Mouse (Mus musculus): ENCODE measurements around the gene Slc25a4. TPM values are rescaled to one million over a fixed set of nuclear protein-coding genes. Genes with fewer than 3 reads are reported as not detected.

The Slc25a4 gene
- polyA plus RNA-seq, 1 experiment from 2014 or later, result 795 TPM

- H3K4me1 ChIP-seq (ENCODE audit: control insufficient read depth, insufficient read depth, low read length), result no peaks in the 10 kb centered on the region
- DNase-seq, result no peak
- no peak overlapping the region for H3K4me2 ChIP-seq (ENCODE audit: low read length)
- H3K9ac ChIP-seq (replicated peaks; ENCODE audit: low read length), result no peak overlapping the region
- ATAC-seq (ENCODE audit: low FRiP score, low TSS enrichment), result no peak
- H3K27me3 ChIP-seq (ENCODE audit: control insufficient read depth, insufficient read depth, low read length), result no peaks in the 10 kb centered on the region
- 95% methylated on average over 5 of the region's 5 CpGs for WGBS
- H3K4me3 ChIP-seq (replicated peaks; ENCODE audit: low read depth, low read length), result no peak overlapping the region
- H3K36me3 ChIP-seq (ENCODE audit: control insufficient read depth, insufficient read depth, low read length), result peaks cover 26% of the 10 kb centered on the region
- H3K9me3 ChIP-seq (ENCODE audit: control insufficient read depth, low read length), result no peaks in the 10 kb centered on the region
- no peak overlapping the region for H3K27ac ChIP-seq (replicated peaks; ENCODE audit: low read depth, low read length)
These were observed 13.4 kb downstream of the Slc25a4 start for GRCm38 (mm10) chr8:46197673-46198072.

- DNase-seq, result no peak
- no peak overlapping the region for H3K9ac ChIP-seq (replicated peaks; ENCODE audit: low read length)
- WGBS, result 97% methylated on average over 3 of the region's 3 CpGs
- H3K4me1 ChIP-seq (ENCODE audit: control insufficient read depth, insufficient read depth, low read length), result no peaks in the 10 kb centered on the region
- ATAC-seq (ENCODE audit: low FRiP score, low TSS enrichment), result no peak
- H3K27ac ChIP-seq (replicated peaks; ENCODE audit: low read depth, low read length), result no peak overlapping the region
- no peaks in the 10 kb centered on the region for H3K9me3 ChIP-seq (ENCODE audit: control insufficient read depth, low read length)
- peaks cover 25% of the 10 kb centered on the region for H3K36me3 ChIP-seq (ENCODE audit: control insufficient read depth, insufficient read depth, low read length)
- no peak overlapping the region for H3K4me3 ChIP-seq (replicated peaks; ENCODE audit: low read depth, low read length)
- H3K4me2 ChIP-seq (ENCODE audit: low read length), result no peak overlapping the region
- no peaks in the 10 kb centered on the region for H3K27me3 ChIP-seq (ENCODE audit: control insufficient read depth, insufficient read depth, low read length)
These were observed 14.2 kb downstream of the Slc25a4 start for GRCm38 (mm10) chr8:46196877-46197276.

- Histone ChIP-seq H3K9me3 (ENCODE audit: control insufficient read depth, low read length) (no peaks in the 10 kb centered on the region), H3K4me1 (ENCODE audit: control insufficient read depth, insufficient read depth, low read length) (no peaks in the 10 kb centered on the region), H3K27me3 (ENCODE audit: control insufficient read depth, insufficient read depth, low read length) (no peaks in the 10 kb centered on the region), H3K4me3 (replicated peaks; ENCODE audit: low read depth, low read length) (no peak overlapping the region), H3K4me2 (ENCODE audit: low read length) (no peak overlapping the region), H3K36me3 (ENCODE audit: control insufficient read depth, insufficient read depth, low read length) (peaks cover 24% of the 10 kb centered on the region), H3K9ac (replicated peaks; ENCODE audit: low read length) (no peak overlapping the region), H3K27ac (replicated peaks; ENCODE audit: low read depth, low read length) (no peak overlapping the region)
- 91% methylated on average over 8 of the region's 8 CpGs for WGBS
- DNase-seq (no peak), ATAC-seq (ENCODE audit: low FRiP score, low TSS enrichment) (no peak)
These were observed 18.0 kb downstream of the Slc25a4 start for GRCm38 (mm10) chr8:46193100-46193499.

- Histone ChIP-seq H3K9ac (replicated peaks; ENCODE audit: low read length) (no peak overlapping the region), H3K27me3 (ENCODE audit: control insufficient read depth, insufficient read depth, low read length) (no peaks in the 10 kb centered on the region), H3K4me2 (ENCODE audit: low read length) (no peak overlapping the region), H3K9me3 (ENCODE audit: control insufficient read depth, low read length) (no peaks in the 10 kb centered on the region), H3K4me3 (replicated peaks; ENCODE audit: low read depth, low read length) (no peak overlapping the region), H3K4me1 (ENCODE audit: control insufficient read depth, insufficient read depth, low read length) (no peaks in the 10 kb centered on the region), H3K27ac (replicated peaks; ENCODE audit: low read depth, low read length) (no peak overlapping the region), H3K36me3 (ENCODE audit: control insufficient read depth, insufficient read depth, low read length) (0 out of 2 replicates have a peak, but pooled peaks cover 6% of the 10 kb centered on the region)
- WGBS, result 5% methylated on average over 2 of the region's 2 CpGs
- DNase-seq (peak; percentile 82), ATAC-seq (ENCODE audit: low FRiP score, low TSS enrichment) (no peak)
These were observed 25.7 kb downstream of the Slc25a4 start for GRCm38 (mm10) chr8:46185361-46185760.

GRCm38 (mm10) chr8:46180136-46180535, 30.9 kb downstream of the Slc25a4 start:
- Histone ChIP-seq H3K4me3 (replicated peaks; ENCODE audit: low read depth, low read length) (no peak overlapping the region), H3K27me3 (ENCODE audit: control insufficient read depth, insufficient read depth, low read length) (no peaks in the 10 kb centered on the region), H3K36me3 (ENCODE audit: control insufficient read depth, insufficient read depth, low read length) (peaks cover 9% of the 10 kb centered on the region; the same call in 1 of the 2 replicates), H3K27ac (replicated peaks; ENCODE audit: low read depth, low read length) (no peak overlapping the region), H3K4me1 (ENCODE audit: control insufficient read depth, insufficient read depth, low read length) (no peaks in the 10 kb centered on the region), H3K4me2 (ENCODE audit: low read length) (no peak overlapping the region), H3K9me3 (ENCODE audit: control insufficient read depth, low read length) (no peaks in the 10 kb centered on the region), H3K9ac (replicated peaks; ENCODE audit: low read length) (no peak overlapping the region)
- 95% methylated on average over 7 of the region's 7 CpGs for WGBS
- DNase-seq, result no peak
- ATAC-seq (ENCODE audit: low FRiP score, low TSS enrichment), result no peak

GRCm38 (mm10) chr8:46173651-46174050, 37.4 kb downstream of the Slc25a4 start:
- Histone ChIP-seq H3K27me3 (ENCODE audit: control insufficient read depth, insufficient read depth, low read length) (no peaks in the 10 kb centered on the region), H3K36me3 (ENCODE audit: control insufficient read depth, insufficient read depth, low read length) (peaks cover 16% of the 10 kb centered on the region), H3K4me2 (ENCODE audit: low read length) (no peak overlapping the region), H3K4me3 (replicated peaks; ENCODE audit: low read depth, low read length) (no peak overlapping the region), H3K9ac (replicated peaks; ENCODE audit: low read length) (no peak overlapping the region), H3K4me1 (ENCODE audit: control insufficient read depth, insufficient read depth, low read length) (no peaks in the 10 kb centered on the region), H3K9me3 (ENCODE audit: control insufficient read depth, low read length) (no peaks in the 10 kb centered on the region), H3K27ac (replicated peaks; ENCODE audit: low read depth, low read length) (no peak overlapping the region)
- ATAC-seq (ENCODE audit: low FRiP score, low TSS enrichment) (no peak), DNase-seq (no peak)
- 77% methylated on average over 2 of the region's 2 CpGs for WGBS

- peak overlapping the region; percentile 72 for H3K4me2 ChIP-seq (ENCODE audit: low read length)
- H3K4me3 ChIP-seq (replicated peaks; ENCODE audit: low read depth, low read length), result peak overlapping the region; percentile 69
- no peaks in the 10 kb centered on the region for H3K27me3 ChIP-seq (ENCODE audit: control insufficient read depth, insufficient read depth, low read length)
- H3K9ac ChIP-seq (replicated peaks; ENCODE audit: low read length), result peak overlapping the region; percentile 85
- no peaks in the 10 kb centered on the region for H3K36me3 ChIP-seq (ENCODE audit: control insufficient read depth, insufficient read depth, low read length)
- 0% methylated on average over 24 of the region's 25 CpGs for WGBS
- DNase-seq (no peak), ATAC-seq (ENCODE audit: low FRiP score, low TSS enrichment) (0 out of 2 replicates have a peak, but pooled peaks have one; percentile 16)
- H3K4me1 ChIP-seq (ENCODE audit: control insufficient read depth, insufficient read depth, low read length), result peaks cover 14% of the 10 kb centered on the region
- peak overlapping the region; percentile 83 for H3K27ac ChIP-seq (replicated peaks; ENCODE audit: low read depth, low read length)
- no peaks in the 10 kb centered on the region for H3K9me3 ChIP-seq (ENCODE audit: control insufficient read depth, low read length)
These were observed 47.3 kb downstream of the Slc25a4 start for GRCm38 (mm10) chr8:46163870-46164190.

GRCm38 (mm10) chr8:46162953-46163869, 47.9 kb downstream of the Slc25a4 start:
- H3K4me1 ChIP-seq (ENCODE audit: control insufficient read depth, insufficient read depth, low read length), result peaks cover 14% of the 10 kb centered on the region
- peak overlapping the region; percentile 72 for H3K4me2 ChIP-seq (ENCODE audit: low read length)
- peak overlapping the region; percentile 83 for H3K27ac ChIP-seq (replicated peaks; ENCODE audit: low read depth, low read length)
- H3K36me3 ChIP-seq (ENCODE audit: control insufficient read depth, insufficient read depth, low read length), result no peaks in the 10 kb centered on the region
- WGBS, result 2% methylated on average over 77 of the region's 77 CpGs
- ATAC-seq (ENCODE audit: low FRiP score, low TSS enrichment) (peak; percentile 97), DNase-seq (peak; percentile 98)
- H3K27me3 ChIP-seq (ENCODE audit: control insufficient read depth, insufficient read depth, low read length), result no peaks in the 10 kb centered on the region
- H3K9ac ChIP-seq (replicated peaks; ENCODE audit: low read length), result peak overlapping the region; percentile 85
- H3K4me3 ChIP-seq (replicated peaks; ENCODE audit: low read depth, low read length), result peak overlapping the region; percentile 69
- H3K9me3 ChIP-seq (ENCODE audit: control insufficient read depth, low read length), result no peaks in the 10 kb centered on the region
